Mouse (Mus musculus): ENCODE results near the gene Bag2. TPM values are rescaled to one million over a fixed set of nuclear protein-coding genes. Genes with fewer than 3 reads are reported as not detected.
A peak's percentile ranks its signal among the peaks of the same experiment; 100 is the strongest.

The Bag2 gene
- polyA plus RNA-seq, 1 experiment from 2014 or later: 28.8 TPM

- Histone ChIP-seq H3K4me2 (ENCODE audit: low read length) (peak within 1 kb of the TSS; percentile 64), H3K4me1 (ENCODE audit: control insufficient read depth, insufficient read depth, low read depth, low read length) (peaks cover 5% of the 10 kb centered on the region), H3K27ac (ENCODE audit: low read depth, low read length) (peak within 1 kb of the TSS; percentile 93), H3K36me3 (ENCODE audit: control insufficient read depth, insufficient read depth, low read length) (peaks cover 8% of the 10 kb centered on the region; the same call in 1 of the 2 replicates), H3K9me3 (ENCODE audit: control insufficient read depth, low read length) (no peaks in the 10 kb centered on the region), H3K4me3 (ENCODE audit: low read length) (peak within 1 kb of the TSS; percentile 82), H3K27me3 (replicated peaks; ENCODE audit: control insufficient read depth, insufficient read depth, low read length) (no peaks in the 10 kb centered on the region), H3K9ac (ENCODE audit: low read depth, low read length) (peak within 1 kb of the TSS; percentile 93)
- under 1% methylated on average over 54 of the region's 54 CpGs for WGBS
- peak; percentile 98 for ATAC-seq
Measured at GRCm38 (mm10) chr1:33719733-33720225, 37.8 kb downstream of the Bag2 start, which contains the start of gene Rab23. TSS of gene Rab23 (plus strand) at chr1:33719887.

GRCm38 (mm10) chr1:33717636-33718035 is 40.0 kb downstream of the Bag2 start:
- H3K27me3 ChIP-seq (replicated peaks; ENCODE audit: control insufficient read depth, insufficient read depth, low read length): no peaks in the 10 kb centered on the region
- H3K4me3 ChIP-seq (ENCODE audit: low read length): no peak overlapping the region
- H3K27ac ChIP-seq (ENCODE audit: low read depth, low read length): no peak overlapping the region
- no peak overlapping the region for H3K4me2 ChIP-seq (ENCODE audit: low read length)
- no peaks in the 10 kb centered on the region for H3K36me3 ChIP-seq (ENCODE audit: control insufficient read depth, insufficient read depth, low read length)
- peaks cover 5% of the 10 kb centered on the region for H3K4me1 ChIP-seq (ENCODE audit: control insufficient read depth, insufficient read depth, low read depth, low read length)
- no peaks in the 10 kb centered on the region for H3K9me3 ChIP-seq (ENCODE audit: control insufficient read depth, low read length)
- no peak overlapping the region for H3K9ac ChIP-seq (ENCODE audit: low read depth, low read length)
- 86% methylated on average over 1 of the region's 1 CpGs for WGBS
- ATAC-seq: no peak

GRCm38 (mm10) chr1:33714796-33715195 is 42.8 kb downstream of the Bag2 start:
- WGBS: 11% methylated on average over 10 of the region's 10 CpGs
- no peak for ATAC-seq
- Histone ChIP-seq H3K4me3 (ENCODE audit: low read length) (no peak overlapping the region), H3K4me1 (ENCODE audit: control insufficient read depth, insufficient read depth, low read depth, low read length) (no peaks in the 10 kb centered on the region), H3K27me3 (replicated peaks; ENCODE audit: control insufficient read depth, insufficient read depth, low read length) (no peaks in the 10 kb centered on the region), H3K27ac (ENCODE audit: low read depth, low read length) (no peak overlapping the region), H3K9me3 (ENCODE audit: control insufficient read depth, low read length) (no peaks in the 10 kb centered on the region), H3K4me2 (ENCODE audit: low read length) (peak overlapping the region; percentile 25), H3K36me3 (ENCODE audit: control insufficient read depth, insufficient read depth, low read length) (no peaks in the 10 kb centered on the region), H3K9ac (ENCODE audit: low read depth, low read length) (no peak overlapping the region)

GRCm38 (mm10) chr1:33712026-33712425 is 45.6 kb downstream of the Bag2 start:
- H3K4me3 ChIP-seq (ENCODE audit: low read length): no peak overlapping the region
- ATAC-seq: no peak
- no peaks in the 10 kb centered on the region for H3K36me3 ChIP-seq (ENCODE audit: control insufficient read depth, insufficient read depth, low read length)
- no peaks in the 10 kb centered on the region for H3K4me1 ChIP-seq (ENCODE audit: control insufficient read depth, insufficient read depth, low read depth, low read length)
- H3K9me3 ChIP-seq (ENCODE audit: control insufficient read depth, low read length): no peaks in the 10 kb centered on the region
- no peak overlapping the region for H3K9ac ChIP-seq (ENCODE audit: low read depth, low read length)
- no peak overlapping the region for H3K27ac ChIP-seq (ENCODE audit: low read depth, low read length)
- H3K27me3 ChIP-seq (replicated peaks; ENCODE audit: control insufficient read depth, insufficient read depth, low read length): no peaks in the 10 kb centered on the region
- H3K4me2 ChIP-seq (ENCODE audit: low read length): no peak overlapping the region
- 88% methylated on average over 5 of the region's 5 CpGs for WGBS

GRCm38 (mm10) chr1:33709615-33710014 is 48.0 kb downstream of the Bag2 start:
- Histone ChIP-seq H3K4me3 (ENCODE audit: low read length) (no peak overlapping the region), H3K4me2 (ENCODE audit: low read length) (no peak overlapping the region), H3K36me3 (ENCODE audit: control insufficient read depth, insufficient read depth, low read length) (no peaks in the 10 kb centered on the region), H3K27me3 (replicated peaks; ENCODE audit: control insufficient read depth, insufficient read depth, low read length) (no peaks in the 10 kb centered on the region), H3K9me3 (ENCODE audit: control insufficient read depth, low read length) (no peaks in the 10 kb centered on the region), H3K4me1 (ENCODE audit: control insufficient read depth, insufficient read depth, low read depth, low read length) (no peaks in the 10 kb centered on the region), H3K9ac (ENCODE audit: low read depth, low read length) (no peak overlapping the region), H3K27ac (ENCODE audit: low read depth, low read length) (no peak overlapping the region)
- no peak for ATAC-seq
- WGBS: 83% methylated on average over 2 of the region's 2 CpGs

- Histone ChIP-seq H3K27me3 (replicated peaks; ENCODE audit: control insufficient read depth, insufficient read depth, low read length) (no peaks in the 10 kb centered on the region), H3K9ac (ENCODE audit: low read depth, low read length) (no peak overlapping the region), H3K4me1 (ENCODE audit: control insufficient read depth, insufficient read depth, low read depth, low read length) (no peaks in the 10 kb centered on the region), H3K36me3 (ENCODE audit: control insufficient read depth, insufficient read depth, low read length) (no peaks in the 10 kb centered on the region), H3K4me3 (ENCODE audit: low read length) (no peak overlapping the region), H3K27ac (ENCODE audit: low read depth, low read length) (no peak overlapping the region), H3K9me3 (ENCODE audit: control insufficient read depth, low read length) (no peaks in the 10 kb centered on the region), H3K4me2 (ENCODE audit: low read length) (no peak overlapping the region)
- ATAC-seq: no peak
- WGBS: 62% methylated on average over 3 of the region's 3 CpGs
Measured at GRCm38 (mm10) chr1:33701244-33701643, 56.4 kb downstream of the Bag2 start.

- Histone ChIP-seq H3K9me3 (ENCODE audit: control insufficient read depth, low read length) (no peaks in the 10 kb centered on the region), H3K27ac (ENCODE audit: low read depth, low read length) (no peak overlapping the region), H3K4me1 (ENCODE audit: control insufficient read depth, insufficient read depth, low read depth, low read length) (no peaks in the 10 kb centered on the region), H3K4me2 (ENCODE audit: low read length) (no peak overlapping the region), H3K9ac (ENCODE audit: low read depth, low read length) (no peak overlapping the region), H3K27me3 (replicated peaks; ENCODE audit: control insufficient read depth, insufficient read depth, low read length) (no peaks in the 10 kb centered on the region), H3K4me3 (ENCODE audit: low read length) (no peak overlapping the region), H3K36me3 (ENCODE audit: control insufficient read depth, insufficient read depth, low read length) (no peaks in the 10 kb centered on the region)
- WGBS: 84% methylated on average over 2 of the region's 2 CpGs
- ATAC-seq: no peak
Measured at GRCm38 (mm10) chr1:33696016-33696415, 61.6 kb downstream of the Bag2 start.

Other genes with a start within 250 kb of the Bag2 start
- 21.5 and 23.6 TPM in 2 replicates for gene Prim2, start 88.0 kb downstream of the Bag2 start, polyA plus RNA-seq (2015; fragmentation: Nextera tagmentation; extraction: Ambion mirVana)
- 29.2 and 30.0 TPM in 2 replicates for gene Rab23, start 37.9 kb downstream of the Bag2 start, polyA plus RNA-seq (2015; fragmentation: Nextera tagmentation; extraction: Ambion mirVana)
- gene Zfp451, start 56.8 kb upstream of the Bag2 start, polyA plus RNA-seq (2015; fragmentation: Nextera tagmentation; extraction: Ambion mirVana): 30.3 and 37.5 TPM in 2 replicates
- 74.4 and 92.8 TPM in 2 replicates for gene Bend6, start 150.0 kb upstream of the Bag2 start, polyA plus RNA-seq (2015; fragmentation: Nextera tagmentation; extraction: Ambion mirVana)
- 37.4 and 38.3 TPM in 2 replicates for gene Dst, start 150.4 kb upstream of the Bag2 start, polyA plus RNA-seq (2015; fragmentation: Nextera tagmentation; extraction: Ambion mirVana)